Mouse (Mus musculus) liver, embryonic 14.5 days (tissue): ENCODE measurements around the gene Ehhadh.

ENCODE experiments used
- CTCF ChIP-seq: IDR thresholded peaks from 2 replicates; pipeline ENCODE4 v1.5.1; 2016; ENCODE audit warnings: antibody characterized with exemption, low read depth, control low read depth
- EP300 ChIP-seq: IDR thresholded peaks from 2 replicates; pipeline ENCODE4 v1.6.1; 2016; ENCODE audit warnings: antibody characterized with exemption, low read depth

- TF ChIP-seq CTCF = no peak
- TF ChIP-seq EP300 = no peak
These were observed 38.0 kb upstream of the Ehhadh start for GRCm38 (mm10) chr16:21825612-21826031.
